Mouse (Mus musculus) spleen, adult 18-20 months (tissue): ENCODE results near the gene Tpst1.

Experiments
- DNase-seq, 2 experiments: peaks; one replicate each; pipeline ENCODE4 v3.0.0; 2022; ENCODE audit warnings: mixed read lengths in 2 of 2

Gene Tpst1

GRCm38 (mm10) chr5:130145961-130146360, 72.8 kb downstream of the Tpst1 start:
- no peak for DNase-seq

- DNase-seq, result no peak
Measured at GRCm38 (mm10) chr5:130149726-130150310, 76.7 kb downstream of the Tpst1 start.

DNA sequence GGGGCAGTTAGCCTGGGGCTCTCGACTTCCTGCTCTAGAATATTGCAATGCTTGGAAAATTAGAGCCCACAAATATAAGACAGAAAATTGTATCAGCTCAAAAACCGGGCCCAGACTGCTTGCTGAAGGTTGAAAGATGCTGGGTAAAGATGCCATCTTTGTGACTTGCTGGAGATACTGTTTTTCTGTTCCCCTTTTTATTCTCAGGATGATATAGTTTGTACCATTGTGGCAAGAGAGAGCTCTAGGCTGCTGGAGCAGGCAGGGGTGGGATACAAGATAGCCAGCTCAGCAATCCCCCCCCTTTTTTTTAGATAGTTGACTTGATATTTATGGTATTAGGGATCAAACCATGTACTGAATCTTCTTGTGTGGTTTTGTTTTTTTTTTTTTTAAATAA, 81.2 kb downstream of the Tpst1 start:
- DNase-seq, result no peak

GRCm38 (mm10) chr5:130158545-130158944, 85.4 kb downstream of the Tpst1 start:
- no peak for DNase-seq

GRCm38 (mm10) chr5:130159761-130160201, 86.7 kb downstream of the Tpst1 start:
- no peak for DNase-seq

GRCm38 (mm10) chr5:130163670-130164069, 90.5 kb downstream of the Tpst1 start:
- peak; percentile 59 to 85 for DNase-seq

GRCm38 (mm10) chr5:130165213-130165612, 92.1 kb downstream of the Tpst1 start:
- no peak for DNase-seq

DNA sequence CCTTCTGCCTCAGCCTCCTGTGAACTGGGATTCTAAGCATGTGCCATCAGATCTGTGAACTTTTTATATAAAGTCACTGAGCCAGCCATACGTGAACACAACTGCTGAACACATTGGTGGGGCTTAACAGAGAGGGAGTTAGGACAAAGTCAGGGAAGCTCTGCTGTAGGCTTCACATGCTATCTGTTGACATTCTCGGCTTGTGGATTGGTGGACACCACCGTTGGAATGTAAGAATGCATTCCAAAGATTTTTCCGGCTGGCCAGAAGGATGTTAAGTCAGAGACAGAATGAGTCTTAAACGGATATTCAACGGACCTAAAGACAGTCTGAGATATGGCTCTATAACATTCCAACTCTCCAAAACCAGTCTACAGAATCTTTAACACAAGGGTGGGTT, 96.0 kb downstream of the Tpst1 start:
- DNase-seq, result no peak

DNA sequence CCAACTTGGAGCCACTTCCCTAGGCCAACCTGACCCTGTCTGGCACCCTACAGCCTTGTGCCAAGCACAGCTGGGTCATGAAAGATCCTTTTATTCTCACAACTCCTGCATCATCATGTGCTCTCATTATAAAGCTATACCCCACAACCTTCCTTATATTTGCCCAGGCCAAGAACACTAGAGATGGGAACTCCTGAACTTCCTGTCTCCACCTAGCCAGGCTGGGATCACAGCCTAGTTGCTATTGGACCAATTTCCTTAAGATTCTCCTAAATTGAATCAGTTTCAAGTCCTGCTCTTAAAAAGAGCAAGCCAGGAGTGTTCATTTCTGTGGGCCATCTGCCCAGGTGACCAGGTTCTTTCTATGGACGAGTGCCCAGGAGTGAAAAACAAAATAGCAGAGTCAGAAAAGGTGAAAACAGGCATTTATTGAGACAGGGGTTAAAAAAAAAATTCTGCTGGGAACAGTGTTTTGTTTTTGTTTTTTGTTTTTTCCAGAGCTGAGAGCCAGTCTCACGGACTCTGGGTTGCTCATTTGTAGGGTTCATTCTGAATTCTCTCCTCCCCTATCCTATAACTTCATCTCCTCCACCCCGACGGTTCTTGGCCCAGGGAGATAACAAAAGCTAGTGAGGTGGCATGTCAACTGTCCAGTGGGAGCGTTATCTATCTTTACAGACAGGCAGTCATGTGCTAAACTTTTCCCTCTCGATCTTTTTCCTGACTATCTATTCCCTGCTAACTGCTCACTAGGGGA, 97.7 kb downstream of the Tpst1 start:
- DNase-seq, result no peak

DNA sequence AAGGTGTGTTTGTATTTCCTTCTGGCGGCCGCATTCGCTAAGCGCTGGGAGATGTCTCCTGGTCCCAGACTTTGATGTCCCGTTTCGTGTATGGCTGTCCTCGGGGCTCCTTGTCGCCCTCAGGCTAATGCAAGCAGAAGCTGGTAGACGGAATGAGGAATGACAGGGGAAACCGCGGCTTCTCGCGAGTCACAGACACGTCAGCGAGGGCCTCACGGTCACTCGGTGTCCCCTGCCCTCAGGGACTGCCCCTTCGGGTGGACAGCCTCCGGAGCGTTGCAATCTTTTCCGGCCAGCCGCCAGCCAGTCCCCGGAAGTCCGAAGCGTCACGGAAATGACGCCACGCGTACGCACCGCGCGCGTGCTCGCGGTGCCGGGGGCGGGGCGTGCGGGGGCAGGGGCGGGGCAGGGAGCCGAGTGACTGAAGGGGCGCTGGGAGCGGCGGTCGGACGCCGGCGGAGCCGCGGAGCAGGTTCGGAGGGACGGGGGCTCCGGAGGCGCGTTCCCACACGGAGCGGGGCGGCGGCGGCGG, 98.4 kb downstream of the Tpst1 start, which contains the start of gene Rabgef1:
Gene Rabgef1, plus strand, starts transcription at position 376 of the 532 bp plus-strand sequence.
- DNase-seq, result peak; percentile 84 to 88

- no peak for DNase-seq
Measured at GRCm38 (mm10) chr5:130171956-130172601, 99.0 kb downstream of the Tpst1 start.

DNA sequence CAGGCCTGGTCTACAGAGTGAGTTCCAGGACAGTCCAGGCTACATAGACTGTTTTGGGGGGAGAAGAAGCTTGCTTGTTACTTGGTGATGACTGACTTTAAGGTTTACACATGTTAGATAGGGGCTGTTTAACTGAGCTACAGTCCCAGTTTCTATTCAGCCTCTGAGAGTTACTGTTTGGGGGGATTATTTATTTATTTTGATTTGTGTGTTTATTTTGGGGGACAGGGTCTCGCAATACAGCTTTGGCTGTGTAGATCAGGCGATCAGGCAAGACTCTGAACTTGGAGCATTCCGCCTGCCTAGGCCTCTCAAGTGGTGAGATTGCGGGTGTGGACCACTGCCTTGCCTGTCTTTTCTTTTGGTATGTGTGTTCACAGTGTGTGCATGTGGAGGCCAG, 99.9 kb downstream of the Tpst1 start:
- DNase-seq, result no peak

- DNase-seq, result no peak
Measured at GRCm38 (mm10) chr5:130177871-130178270, 104.7 kb downstream of the Tpst1 start.

GRCm38 (mm10) chr5:130180362-130180761, 107.2 kb downstream of the Tpst1 start:
- no peak for DNase-seq

DNA sequence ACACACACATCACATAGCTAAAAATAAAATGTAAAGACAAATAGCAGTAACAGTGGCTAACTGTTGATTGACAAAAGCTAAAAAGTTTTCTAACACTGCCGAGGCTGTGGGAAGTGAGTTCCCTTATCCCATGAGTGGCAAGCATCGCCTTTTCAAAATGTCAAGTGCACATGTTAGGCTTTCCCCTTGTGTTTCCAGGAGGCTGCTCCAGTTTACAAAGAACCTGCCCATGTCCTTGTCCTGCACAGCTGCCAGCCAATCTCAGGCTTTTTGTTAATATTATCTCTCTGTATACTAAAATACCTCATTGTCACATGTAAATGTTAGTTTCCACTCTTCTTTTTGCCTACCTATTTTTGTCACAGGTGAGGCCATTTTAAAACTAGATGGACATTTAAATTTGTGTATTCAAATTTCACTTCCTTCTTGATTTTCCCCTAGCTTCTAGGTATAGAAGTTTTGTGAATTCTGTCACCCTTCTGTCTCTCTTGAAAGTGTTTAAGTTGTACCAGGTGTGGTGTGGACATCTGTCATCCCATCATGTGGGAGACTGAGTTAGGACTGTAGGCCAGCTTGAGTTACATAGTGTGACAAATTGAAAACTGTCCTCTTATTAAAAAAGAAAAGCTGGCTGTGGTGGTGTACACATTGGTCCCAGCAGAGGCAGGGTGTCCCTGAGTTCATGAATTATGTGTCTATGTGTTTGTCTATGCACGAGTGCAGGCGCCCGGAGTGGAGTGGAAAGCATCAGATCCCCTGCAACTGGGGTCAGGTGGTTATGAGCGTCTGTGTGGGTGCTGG, 108.8 kb downstream of the Tpst1 start:
- no peak for DNase-seq

DNA sequence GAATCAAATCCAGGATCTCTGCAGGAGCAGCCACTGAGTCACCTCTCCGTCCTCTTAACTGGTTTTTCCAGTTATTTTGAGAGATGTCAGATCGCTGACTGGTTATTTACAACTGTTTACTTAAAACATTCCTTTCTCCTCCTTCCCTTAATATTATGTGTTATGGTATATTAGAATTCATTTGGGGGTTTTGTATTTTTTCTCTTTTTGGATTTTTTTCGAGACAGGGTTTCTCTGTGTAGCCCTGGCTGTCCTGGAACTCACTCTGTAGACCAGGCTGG, 109.4 kb downstream of the Tpst1 start:
- DNase-seq, result no peak

GRCm38 (mm10) chr5:130184193-130184856, 111.2 kb downstream of the Tpst1 start:
- no peak for DNase-seq

- no peak for DNase-seq
Measured at GRCm38 (mm10) chr5:130185312-130185711, 112.2 kb downstream of the Tpst1 start.
